Mouse (Mus musculus): ENCODE results near the gene Mindy4.
A peak's percentile ranks its signal among the peaks of the same experiment; 100 is the strongest.

Gene Mindy4

GRCm38 (mm10) chr6:55257246-55257645, 54.1 kb downstream of the Mindy4 start:
- DNase-seq (ENCODE audit: low spot score), result no peak

DNA sequence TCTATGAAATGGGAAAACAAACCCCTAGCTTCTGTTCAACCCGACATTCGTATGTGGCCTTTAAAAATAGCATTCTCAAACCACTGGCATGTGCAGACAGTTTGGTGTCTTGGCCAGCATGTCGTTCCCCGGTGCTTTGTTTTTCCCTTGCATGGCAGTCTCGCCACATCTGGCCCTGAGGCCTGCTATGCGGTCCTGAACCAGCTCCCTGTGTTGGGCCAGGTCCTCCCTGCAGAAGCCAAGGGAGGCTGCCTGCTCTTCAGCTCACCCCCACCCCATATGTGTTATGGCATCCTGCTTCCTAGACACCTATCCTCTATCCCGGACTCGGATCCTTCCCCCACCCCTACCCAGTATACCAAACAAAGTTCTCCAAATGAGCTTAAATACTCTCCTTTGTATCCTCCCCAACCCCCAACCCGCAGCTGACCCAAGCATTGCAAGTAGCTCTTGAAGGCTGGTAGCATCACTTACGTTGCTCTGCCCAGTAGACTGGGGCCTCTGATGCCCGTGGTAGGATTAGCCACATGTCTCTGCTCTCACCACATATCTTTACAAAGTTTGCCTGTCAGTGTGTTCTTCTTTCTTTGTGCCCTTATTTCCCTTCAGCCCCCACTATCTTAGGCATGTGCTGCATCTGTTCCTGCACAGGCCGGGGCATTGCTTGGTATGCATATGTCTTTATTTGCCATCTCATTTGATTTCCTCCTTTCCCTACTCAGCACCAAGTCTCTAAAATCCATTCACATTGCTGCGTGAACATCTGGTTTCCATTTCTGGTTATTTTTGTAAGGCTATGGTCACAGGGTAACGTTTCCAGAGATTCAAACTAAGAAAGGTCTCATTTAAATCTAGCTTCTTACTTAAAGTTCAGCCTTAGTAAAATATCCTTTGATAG, 55.5 kb downstream of the Mindy4 start:
- no peak for DNase-seq (ENCODE audit: low spot score)

GRCm38 (mm10) chr6:55262161-55262560, 59.0 kb downstream of the Mindy4 start:
- no peak for DNase-seq (ENCODE audit: low spot score)

GRCm38 (mm10) chr6:55263490-55264046, 60.4 kb downstream of the Mindy4 start:
- DNase-seq (ENCODE audit: low spot score), result no peak

GRCm38 (mm10) chr6:55264741-55265366, 61.7 kb downstream of the Mindy4 start:
- DNase-seq (ENCODE audit: low spot score), result no peak

DNA sequence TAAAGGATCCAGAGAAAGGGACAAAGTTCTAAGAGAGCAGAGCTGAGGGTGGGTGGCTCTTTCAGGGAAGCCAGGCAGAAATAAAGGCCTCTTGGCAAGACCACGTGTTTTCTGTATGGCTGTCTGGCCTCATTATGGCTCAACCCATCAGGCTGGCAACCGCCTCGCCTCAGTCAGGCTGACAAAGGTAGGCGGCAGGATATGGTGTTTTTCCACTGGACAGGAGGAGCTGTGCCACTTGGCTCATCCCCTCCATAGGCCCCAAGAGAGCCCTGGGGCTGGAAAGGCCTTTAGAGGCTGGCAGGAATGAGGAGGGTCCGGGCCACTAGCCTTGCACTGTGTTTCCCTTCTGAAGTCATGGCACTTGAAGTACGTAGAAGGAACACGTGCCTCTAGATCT, 69.8 kb downstream of the Mindy4 start:
- DNase-seq (ENCODE audit: low spot score), result peak; percentile 51

DNA sequence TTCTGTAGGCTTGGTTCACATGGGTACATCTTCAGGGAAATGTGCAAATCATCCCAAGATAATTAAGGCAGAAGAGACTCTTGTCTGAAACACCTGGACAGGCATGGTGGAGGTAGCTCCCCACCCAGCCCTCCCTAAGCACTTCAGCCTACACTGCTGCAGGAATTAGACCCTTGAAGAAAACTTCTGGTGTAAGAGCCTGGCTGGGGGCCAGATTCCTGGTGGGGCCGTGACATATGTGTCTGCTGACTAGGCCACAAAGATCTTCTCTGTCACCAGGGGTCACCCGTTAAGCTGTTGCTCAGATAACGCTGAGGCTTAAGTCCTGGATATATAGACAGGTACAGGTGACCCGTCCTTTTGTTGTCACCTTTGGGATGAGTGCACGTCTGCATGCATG, 70.3 kb downstream of the Mindy4 start:
- no peak for DNase-seq (ENCODE audit: low spot score)

DNA sequence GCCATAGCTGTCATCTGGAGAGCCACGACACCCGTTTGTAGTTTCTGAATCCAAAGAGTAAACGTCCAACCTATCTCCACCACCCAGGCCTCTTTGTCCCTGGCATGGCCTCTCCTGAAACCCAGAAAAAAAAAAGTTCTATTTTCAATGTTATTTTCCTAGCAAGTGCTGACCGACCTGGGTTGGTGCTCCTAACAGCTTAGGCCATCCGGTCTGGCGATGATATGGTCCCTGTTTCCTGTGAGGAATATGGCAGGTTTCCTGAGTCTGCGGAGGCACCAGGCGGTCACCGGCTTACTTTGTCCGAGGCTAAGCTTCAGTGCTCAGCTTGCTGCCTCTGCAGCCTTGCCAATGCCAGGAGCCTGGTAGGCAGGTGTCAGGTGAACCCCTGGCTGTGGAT, 71.8 kb downstream of the Mindy4 start:
- no peak for DNase-seq (ENCODE audit: low spot score)

GRCm38 (mm10) chr6:55275786-55276185, 72.6 kb downstream of the Mindy4 start:
- DNase-seq (ENCODE audit: low spot score), result no peak

DNA sequence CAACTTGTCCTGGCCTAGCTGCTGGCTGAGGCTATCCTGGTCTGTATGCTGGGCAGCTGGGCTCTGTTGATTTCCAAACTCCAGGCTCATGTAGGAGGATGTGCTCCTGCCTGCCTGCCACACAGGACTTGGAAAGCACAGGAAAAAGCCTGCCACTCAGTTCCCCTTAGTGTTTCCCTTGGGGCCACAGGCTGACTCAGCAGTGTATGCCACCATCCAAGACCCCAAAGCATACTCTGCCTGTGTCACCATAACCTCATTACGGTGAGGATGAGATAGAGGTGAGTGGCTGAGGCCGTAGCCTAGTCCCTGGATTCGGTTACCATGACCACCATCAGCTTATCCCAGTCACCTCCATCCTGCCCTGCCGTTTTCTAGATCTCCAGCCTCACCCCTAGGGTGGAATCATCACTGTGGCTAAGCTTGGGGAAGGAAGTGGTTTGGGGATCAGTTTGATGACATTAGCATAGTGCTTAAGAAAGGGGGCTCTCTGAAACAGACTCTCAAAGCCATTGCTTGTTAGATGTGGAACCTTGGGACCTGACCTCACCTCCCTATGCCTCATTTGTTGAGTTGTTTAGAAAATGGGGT, 73.6 kb downstream of the Mindy4 start:
- no peak for DNase-seq (ENCODE audit: low spot score)

DNA sequence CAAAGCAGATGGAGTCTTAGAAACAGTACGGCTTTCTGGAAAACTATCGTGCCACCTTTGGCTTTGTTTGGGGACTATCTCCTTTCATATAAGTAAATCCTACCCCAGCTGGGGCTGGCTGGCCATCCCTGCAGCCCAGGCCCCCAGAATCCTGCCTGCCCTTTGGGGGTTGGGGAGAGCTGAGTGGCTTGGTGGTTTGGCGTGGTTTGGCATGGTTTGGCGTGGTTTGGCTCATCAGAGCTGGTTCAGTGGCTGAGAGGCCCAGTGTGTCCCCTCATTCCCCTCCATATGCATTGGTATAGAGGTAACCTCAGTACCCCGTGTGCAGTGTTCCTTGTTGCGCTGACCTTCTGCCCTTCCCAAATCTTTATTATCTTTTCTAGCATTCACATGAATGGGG, 74.9 kb downstream of the Mindy4 start:
- DNase-seq (ENCODE audit: low spot score), result no peak

DNA sequence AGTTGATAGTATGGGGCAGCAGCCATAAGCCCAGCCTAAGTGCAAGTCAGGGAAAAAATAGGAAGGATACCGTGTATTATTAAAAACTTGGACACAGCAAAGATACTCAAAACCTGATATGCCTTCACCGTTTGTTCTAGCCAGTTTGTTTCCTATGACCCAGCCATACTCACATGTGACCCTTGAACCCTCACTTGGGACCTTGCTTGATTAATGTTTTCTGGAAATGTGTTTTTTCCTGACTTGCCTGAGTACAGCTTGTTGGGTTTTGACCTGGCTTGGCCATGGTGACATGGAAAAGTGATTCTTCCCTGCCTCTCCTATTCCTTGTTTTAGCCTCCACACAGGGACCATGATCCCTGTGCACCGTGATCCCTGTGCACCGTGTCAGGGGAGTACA, 75.3 kb downstream of the Mindy4 start:
- DNase-seq (ENCODE audit: low spot score), result no peak

GRCm38 (mm10) chr6:55280979-55281378, 77.8 kb downstream of the Mindy4 start:
- no peak for DNase-seq (ENCODE audit: low spot score)

DNA sequence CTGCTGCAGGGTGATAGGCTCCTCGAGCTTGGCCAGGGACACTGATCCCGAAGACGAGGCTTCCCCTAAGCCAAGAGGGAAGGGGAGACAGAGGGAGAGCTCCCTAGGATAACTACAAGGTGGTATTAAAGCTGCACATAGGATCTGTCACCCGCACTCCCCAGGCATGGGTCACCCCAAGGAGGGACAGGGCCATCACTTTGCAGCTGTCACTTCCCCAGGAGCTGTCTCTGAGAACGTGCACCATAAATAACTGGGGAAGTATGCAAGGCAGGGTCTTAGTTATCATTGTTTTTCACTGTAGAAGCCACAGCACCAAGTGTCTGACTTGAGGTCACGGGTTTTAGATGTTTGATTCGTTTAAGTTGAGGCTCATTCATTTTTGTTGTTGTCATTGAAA, 78.5 kb downstream of the Mindy4 start:
- DNase-seq (ENCODE audit: low spot score), result no peak

DNA sequence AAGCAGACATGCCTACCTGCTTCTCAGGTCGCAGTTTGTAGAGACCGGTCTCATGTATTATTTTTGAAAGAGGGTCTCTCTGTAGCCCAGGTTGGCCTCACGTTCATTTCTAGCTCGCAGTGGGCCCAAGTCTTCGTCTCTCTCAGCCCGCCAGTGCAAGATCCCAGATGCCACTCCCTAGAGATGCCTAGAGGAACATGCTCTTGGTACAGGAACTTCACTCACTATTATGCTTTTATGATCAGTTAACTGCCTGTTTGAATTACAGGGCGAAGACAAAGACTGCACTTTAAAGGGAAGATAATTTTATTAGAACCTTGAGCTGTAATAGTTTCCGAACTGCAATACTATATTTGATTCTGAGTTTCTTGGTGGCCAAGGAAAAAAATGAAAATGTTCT, 79.2 kb downstream of the Mindy4 start:
- no peak for DNase-seq (ENCODE audit: low spot score)

GRCm38 (mm10) chr6:55285218-55285617, 82.0 kb downstream of the Mindy4 start:
- DNase-seq (ENCODE audit: low spot score), result peak; percentile 8

GRCm38 (mm10) chr6:55288007-55288602, 84.9 kb downstream of the Mindy4 start:
- no peak for DNase-seq (ENCODE audit: low spot score)

GRCm38 (mm10) chr6:55294549-55295131, 91.5 kb downstream of the Mindy4 start:
- DNase-seq (ENCODE audit: low spot score), result no peak

DNA sequence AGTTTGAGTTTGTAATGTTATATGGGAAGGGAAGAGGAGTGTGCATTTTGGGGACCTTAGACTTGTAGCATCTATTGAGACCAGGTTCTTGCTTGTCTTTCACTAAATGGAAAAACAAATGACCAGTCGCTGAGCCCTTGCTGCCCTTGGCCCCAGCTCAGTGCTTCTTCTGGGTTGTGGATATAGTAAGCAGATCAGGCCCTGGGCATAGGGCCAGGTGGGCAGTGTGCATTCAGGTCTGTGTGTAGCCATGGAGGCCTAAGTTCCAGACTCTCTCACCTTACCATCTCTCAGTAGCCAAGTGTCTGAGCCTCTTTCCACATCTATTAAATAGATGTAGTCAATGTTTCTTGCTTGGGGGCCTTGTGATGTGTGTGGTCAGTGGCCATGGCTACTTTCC, 92.1 kb downstream of the Mindy4 start:
- DNase-seq (ENCODE audit: low spot score), result no peak

DNA sequence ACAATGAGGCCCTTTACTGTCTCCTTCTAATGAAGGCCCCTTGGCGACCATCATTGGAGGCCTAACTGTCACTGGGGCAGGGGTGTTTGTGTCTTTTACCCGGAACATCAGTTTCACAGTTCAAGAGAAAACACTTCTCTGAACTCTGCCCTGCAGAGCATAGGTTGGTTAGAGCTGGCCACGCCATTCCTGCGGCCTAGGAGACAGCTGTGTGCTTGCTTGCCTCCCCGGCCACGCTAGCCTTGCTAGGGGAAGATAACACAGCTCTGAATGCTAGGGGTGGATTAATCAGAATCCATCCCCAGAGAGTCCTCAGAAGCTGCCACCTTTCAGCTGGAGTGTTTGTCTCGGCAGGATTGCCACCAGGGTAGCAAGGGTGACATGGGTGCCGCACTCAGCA, 96.3 kb downstream of the Mindy4 start:
- no peak for DNase-seq (ENCODE audit: low spot score)

GRCm38 (mm10) chr6:55299917-55300316, 96.7 kb downstream of the Mindy4 start:
- no peak for DNase-seq (ENCODE audit: low spot score)

- no peak for DNase-seq (ENCODE audit: low spot score)
Observed at GRCm38 (mm10) chr6:55300704-55301103, 97.5 kb downstream of the Mindy4 start.
